Mouse (Mus musculus): Measurements from ENCODE around the gene Slc15a5. TPM values are rescaled to one million over a fixed set of nuclear protein-coding genes. Genes with fewer than 3 reads are reported as not detected.

Gene Slc15a5
- polyA plus RNA-seq (2015; fragmentation: Nextera tagmentation; extraction: Ambion mirVana), result 0.53 TPM in 1 of 2 replicates, not detected in the other

- Histone ChIP-seq H3K4me1 (ENCODE audit: control insufficient read depth, insufficient read depth, low read length) (no peaks in the 10 kb centered on the region), H3K4me2 (ENCODE audit: low read length) (no peak within 1 kb of the TSS)
These were observed at the start of gene Slc15a5 for GRCm38 (mm10) chr6:138079816-138080215. Gene Slc15a5, minus strand, starts transcription at chr6:138079916.

DNA sequence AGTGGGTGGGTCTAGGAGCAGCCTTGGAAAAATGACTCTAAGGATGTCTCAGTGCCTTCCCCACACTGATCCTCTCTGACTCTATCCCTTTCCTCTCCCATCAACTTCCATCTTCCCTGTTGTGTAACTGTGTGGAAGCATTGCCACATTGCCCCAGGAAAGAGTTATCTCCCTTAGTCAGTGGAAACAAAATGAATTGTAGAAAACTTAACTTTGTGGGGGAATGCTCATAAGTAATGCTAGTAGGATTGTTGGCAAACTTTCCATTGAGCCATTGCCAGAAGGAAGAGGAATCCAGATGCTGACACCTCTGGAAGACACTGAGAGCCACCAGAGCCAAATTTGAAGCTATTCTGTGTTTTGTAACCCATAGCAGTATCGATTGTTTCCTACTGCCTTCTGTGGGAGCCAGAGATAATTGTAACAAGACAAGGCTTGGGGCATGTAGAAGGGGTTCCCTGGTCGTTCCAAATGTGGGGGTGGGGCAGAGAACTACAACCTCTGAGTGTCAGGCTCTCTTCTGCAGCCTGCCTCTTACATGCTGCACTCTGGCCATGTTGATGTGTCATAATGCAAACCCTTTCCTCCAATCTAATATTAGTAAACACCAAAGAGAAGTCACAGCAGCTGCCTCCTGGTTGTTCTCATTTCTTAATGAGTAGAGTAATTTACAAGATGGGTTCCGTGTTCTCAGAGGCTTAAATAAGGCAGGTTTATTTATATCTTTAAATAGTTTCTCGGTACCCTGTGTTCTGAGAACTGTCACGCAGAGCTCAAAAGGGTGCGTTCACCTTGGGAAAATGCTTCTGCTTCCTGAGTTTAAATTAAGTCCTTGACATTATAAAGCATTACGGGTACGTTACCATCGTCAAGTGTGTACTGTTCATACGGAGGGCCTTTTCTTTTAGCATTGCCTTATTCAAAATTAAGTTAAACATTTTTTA lies 48.9 kb upstream of the Slc15a5 start:
- H3K9me3 ChIP-seq (replicated peaks; ENCODE audit: control insufficient read depth, low read length, poor library complexity, severe bottlenecking), result no peaks in the 10 kb centered on the region
- no peak for ATAC-seq
- no peaks in the 10 kb centered on the region for H3K36me3 ChIP-seq (ENCODE audit: control insufficient read depth, insufficient read depth, low read length)
- H3K27ac ChIP-seq (ENCODE audit: low read length), result no peak overlapping the region
- no peaks in the 10 kb centered on the region for H3K27me3 ChIP-seq (ENCODE audit: control insufficient read depth, insufficient read depth, low read depth, low read length)
- no peak overlapping the region for H3K4me3 ChIP-seq (ENCODE audit: low read depth, low read length)
- H3K4me2 ChIP-seq (ENCODE audit: low read length), result no peak overlapping the region
- WGBS, result 81% methylated on average over 10 of the region's 10 CpGs
- H3K4me1 ChIP-seq (ENCODE audit: control insufficient read depth, insufficient read depth, low read length), result peaks cover 2% of the 10 kb centered on the region; the same call in 1 of the 2 replicates
- H3K9ac ChIP-seq (ENCODE audit: low read depth, low read length), result no peak overlapping the region

More at GRCm38 (mm10) chr6:138079816-138080215, at the start of gene Slc15a5:
- ATAC-seq, result no peak
- no peaks in the 10 kb centered on the region for H3K36me3 ChIP-seq (ENCODE audit: control insufficient read depth, insufficient read depth, low read length)
- no peaks in the 10 kb centered on the region for H3K27me3 ChIP-seq (ENCODE audit: control insufficient read depth, insufficient read depth, low read depth, low read length)
- WGBS, result 84% methylated on average over 4 of the region's 4 CpGs
- H3K27ac ChIP-seq (ENCODE audit: low read length), result no peak within 1 kb of the TSS
- H3K9me3 ChIP-seq (replicated peaks; ENCODE audit: control insufficient read depth, low read length, poor library complexity, severe bottlenecking), result no peaks in the 10 kb centered on the region
- H3K9ac ChIP-seq (ENCODE audit: low read depth, low read length), result no peak within 1 kb of the TSS
- no peak within 1 kb of the TSS for H3K4me3 ChIP-seq (ENCODE audit: low read depth, low read length)

DNA sequence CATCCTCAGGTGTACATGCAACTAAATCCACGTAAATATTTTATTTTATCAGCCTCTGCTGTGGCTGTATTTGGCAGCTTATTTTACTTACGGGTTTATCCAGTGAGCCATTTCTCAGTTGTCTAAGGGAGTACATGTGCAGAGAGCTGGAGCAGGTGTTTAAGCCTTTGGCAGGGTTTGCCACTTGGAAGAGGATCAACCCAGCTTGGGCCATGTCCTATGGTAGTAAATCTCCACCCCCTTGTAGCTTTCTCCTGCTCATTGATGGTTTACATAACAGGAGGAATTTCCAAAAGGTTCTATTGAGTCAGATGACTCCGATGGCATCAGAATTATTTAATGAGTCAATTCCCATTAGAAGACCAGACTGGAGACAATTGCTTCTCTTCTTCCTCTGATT lies 37.8 kb upstream of the Slc15a5 start:
- Histone ChIP-seq H3K9me3 (replicated peaks; ENCODE audit: control insufficient read depth, low read length, poor library complexity, severe bottlenecking) (no peaks in the 10 kb centered on the region), H3K9ac (ENCODE audit: low read depth, low read length) (no peak overlapping the region), H3K36me3 (ENCODE audit: control insufficient read depth, insufficient read depth, low read length) (no peaks in the 10 kb centered on the region), H3K27me3 (ENCODE audit: control insufficient read depth, insufficient read depth, low read depth, low read length) (no peaks in the 10 kb centered on the region), H3K4me3 (ENCODE audit: low read depth, low read length) (no peak overlapping the region), H3K27ac (ENCODE audit: low read length) (no peak overlapping the region), H3K4me2 (ENCODE audit: low read length) (no peak overlapping the region), H3K4me1 (ENCODE audit: control insufficient read depth, insufficient read depth, low read length) (no peaks in the 10 kb centered on the region)
- 92% methylated on average over 3 of the region's 3 CpGs for WGBS
- ATAC-seq, result no peak

GRCm38 (mm10) chr6:138104559-138104958 lies 24.8 kb upstream of the Slc15a5 start:
- no peak for ATAC-seq
- Histone ChIP-seq H3K9ac (ENCODE audit: low read depth, low read length) (no peak overlapping the region), H3K36me3 (ENCODE audit: control insufficient read depth, insufficient read depth, low read length) (no peaks in the 10 kb centered on the region), H3K9me3 (replicated peaks; ENCODE audit: control insufficient read depth, low read length, poor library complexity, severe bottlenecking) (no peaks in the 10 kb centered on the region), H3K4me3 (ENCODE audit: low read depth, low read length) (no peak overlapping the region), H3K27ac (ENCODE audit: low read length) (no peak overlapping the region), H3K4me1 (ENCODE audit: control insufficient read depth, insufficient read depth, low read length) (no peaks in the 10 kb centered on the region), H3K27me3 (ENCODE audit: control insufficient read depth, insufficient read depth, low read depth, low read length) (no peaks in the 10 kb centered on the region), H3K4me2 (ENCODE audit: low read length) (no peak overlapping the region)

GRCm38 (mm10) chr6:138102940-138103339 lies 23.2 kb upstream of the Slc15a5 start:
- H3K4me1 ChIP-seq (ENCODE audit: control insufficient read depth, insufficient read depth, low read length), result no peaks in the 10 kb centered on the region
- H3K4me3 ChIP-seq (ENCODE audit: low read depth, low read length), result no peak overlapping the region
- 79% methylated on average over 7 of the region's 7 CpGs for WGBS
- H3K9me3 ChIP-seq (replicated peaks; ENCODE audit: control insufficient read depth, low read length, poor library complexity, severe bottlenecking), result no peaks in the 10 kb centered on the region
- no peak overlapping the region for H3K27ac ChIP-seq (ENCODE audit: low read length)
- no peak for ATAC-seq
- no peaks in the 10 kb centered on the region for H3K36me3 ChIP-seq (ENCODE audit: control insufficient read depth, insufficient read depth, low read length)
- no peak overlapping the region for H3K4me2 ChIP-seq (ENCODE audit: low read length)
- no peaks in the 10 kb centered on the region for H3K27me3 ChIP-seq (ENCODE audit: control insufficient read depth, insufficient read depth, low read depth, low read length)
- H3K9ac ChIP-seq (ENCODE audit: low read depth, low read length), result no peak overlapping the region

DNA sequence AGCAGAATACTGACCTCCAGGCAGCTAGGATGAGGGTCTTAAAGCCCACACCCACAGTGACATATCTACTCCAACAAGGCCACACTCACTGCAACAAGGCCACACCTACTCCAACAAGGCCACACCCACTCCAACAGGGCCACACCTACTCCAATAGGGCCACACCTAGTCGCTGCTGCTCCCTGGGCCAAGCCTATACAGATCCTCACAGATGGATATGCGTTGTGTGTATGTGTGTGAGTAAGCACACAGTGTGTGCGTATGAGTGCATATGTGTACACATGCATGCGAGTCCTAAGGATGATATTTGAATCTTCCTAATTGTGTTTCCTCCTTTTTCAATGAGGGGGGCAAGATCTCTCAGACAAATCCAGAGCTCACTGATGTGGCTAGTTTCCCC lies 22.1 kb upstream of the Slc15a5 start:
- Histone ChIP-seq H3K9ac (ENCODE audit: low read depth, low read length) (no peak overlapping the region), H3K4me2 (ENCODE audit: low read length) (no peak overlapping the region), H3K27me3 (ENCODE audit: control insufficient read depth, insufficient read depth, low read depth, low read length) (no peaks in the 10 kb centered on the region), H3K27ac (ENCODE audit: low read length) (no peak overlapping the region), H3K36me3 (ENCODE audit: control insufficient read depth, insufficient read depth, low read length) (no peaks in the 10 kb centered on the region), H3K9me3 (replicated peaks; ENCODE audit: control insufficient read depth, low read length, poor library complexity, severe bottlenecking) (no peaks in the 10 kb centered on the region), H3K4me3 (ENCODE audit: low read depth, low read length) (no peak overlapping the region), H3K4me1 (ENCODE audit: control insufficient read depth, insufficient read depth, low read length) (no peaks in the 10 kb centered on the region)
- 91% methylated on average over 4 of the region's 4 CpGs for WGBS
- ATAC-seq, result no peak

DNA sequence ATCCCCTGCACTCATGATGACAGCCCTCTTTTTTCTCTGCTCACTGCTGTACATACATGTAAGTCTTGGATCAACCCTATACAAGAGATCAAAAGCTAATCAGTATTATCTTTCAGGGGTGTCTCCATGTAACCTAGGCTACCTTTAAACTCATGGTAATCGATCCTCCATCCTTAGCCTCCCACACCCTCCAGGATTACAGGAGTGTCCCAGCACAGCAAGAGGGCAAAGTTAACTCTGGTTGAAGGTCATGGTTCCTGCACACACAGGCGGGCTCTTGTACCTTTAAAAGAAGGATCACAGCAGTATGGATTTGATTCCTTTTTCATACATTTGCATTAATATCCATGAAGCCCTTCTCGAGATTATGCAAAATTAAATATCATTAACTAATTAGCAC lies 19.9 kb upstream of the Slc15a5 start:
- H3K4me2 ChIP-seq (ENCODE audit: low read length), result no peak overlapping the region
- ATAC-seq, result no peak
- no peaks in the 10 kb centered on the region for H3K9me3 ChIP-seq (replicated peaks; ENCODE audit: control insufficient read depth, low read length, poor library complexity, severe bottlenecking)
- H3K27me3 ChIP-seq (ENCODE audit: control insufficient read depth, insufficient read depth, low read depth, low read length), result no peaks in the 10 kb centered on the region
- H3K36me3 ChIP-seq (ENCODE audit: control insufficient read depth, insufficient read depth, low read length), result no peaks in the 10 kb centered on the region
- WGBS, result 66% methylated on average over 3 of the region's 3 CpGs
- no peak overlapping the region for H3K4me3 ChIP-seq (ENCODE audit: low read depth, low read length)
- no peaks in the 10 kb centered on the region for H3K4me1 ChIP-seq (ENCODE audit: control insufficient read depth, insufficient read depth, low read length)
- H3K9ac ChIP-seq (ENCODE audit: low read depth, low read length), result no peak overlapping the region
- no peak overlapping the region for H3K27ac ChIP-seq (ENCODE audit: low read length)

DNA sequence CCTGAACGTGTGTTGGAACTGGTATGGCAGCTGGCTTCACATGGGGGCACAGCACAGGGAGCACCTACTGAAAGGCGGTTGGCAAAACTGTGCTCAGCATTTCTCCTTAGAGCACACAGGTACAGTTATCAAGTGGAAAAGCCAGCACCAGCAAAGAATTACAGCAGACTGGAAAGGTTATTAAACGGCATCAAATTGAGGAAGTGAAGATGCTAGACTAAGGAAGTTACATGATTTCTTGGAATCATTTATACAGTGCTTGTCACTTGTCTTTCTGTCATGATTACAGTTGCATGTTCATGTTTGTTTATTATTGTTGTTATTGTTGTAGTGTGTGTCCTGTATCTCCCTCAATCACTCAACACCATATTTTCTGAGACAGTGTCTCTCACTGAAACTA lies 15.3 kb upstream of the Slc15a5 start:
- 93% methylated on average over 3 of the region's 3 CpGs for WGBS

DNA sequence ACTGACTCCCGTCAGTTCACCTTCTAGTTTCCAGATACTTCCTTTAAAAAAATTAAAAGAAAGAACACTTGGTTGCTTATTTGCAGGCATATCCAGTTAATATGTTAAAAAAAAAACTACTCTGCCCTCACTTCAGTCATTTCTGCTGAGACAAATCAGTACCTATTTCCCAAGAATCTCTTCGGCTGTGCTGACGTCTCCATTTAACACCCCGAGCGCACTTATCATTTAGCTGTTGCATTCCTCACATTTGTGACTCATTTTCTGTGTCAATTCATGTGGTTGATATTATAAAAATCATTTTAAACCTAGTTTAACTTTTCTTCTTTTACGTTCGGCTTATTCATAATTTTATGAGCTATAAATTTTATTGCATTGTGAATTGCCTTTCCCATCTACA lies 12.7 kb upstream of the Slc15a5 start:
- Histone ChIP-seq H3K27ac (ENCODE audit: low read length) (no peak overlapping the region), H3K4me2 (ENCODE audit: low read length) (no peak overlapping the region), H3K36me3 (ENCODE audit: control insufficient read depth, insufficient read depth, low read length) (no peaks in the 10 kb centered on the region), H3K4me1 (ENCODE audit: control insufficient read depth, insufficient read depth, low read length) (no peaks in the 10 kb centered on the region), H3K9me3 (replicated peaks; ENCODE audit: control insufficient read depth, low read length, poor library complexity, severe bottlenecking) (no peaks in the 10 kb centered on the region), H3K4me3 (ENCODE audit: low read depth, low read length) (no peak overlapping the region), H3K9ac (ENCODE audit: low read depth, low read length) (no peak overlapping the region), H3K27me3 (ENCODE audit: control insufficient read depth, insufficient read depth, low read depth, low read length) (no peaks in the 10 kb centered on the region)
- ATAC-seq, result no peak
- WGBS, result 89% methylated on average over 7 of the region's 7 CpGs

More for the DNA sequence above, 15.3 kb upstream of the Slc15a5 start:
- no peak for ATAC-seq
- no peaks in the 10 kb centered on the region for H3K36me3 ChIP-seq (ENCODE audit: control insufficient read depth, insufficient read depth, low read length)
- no peaks in the 10 kb centered on the region for H3K4me1 ChIP-seq (ENCODE audit: control insufficient read depth, insufficient read depth, low read length)
- H3K9ac ChIP-seq (ENCODE audit: low read depth, low read length), result no peak overlapping the region
- H3K27ac ChIP-seq (ENCODE audit: low read length), result no peak overlapping the region
- H3K4me3 ChIP-seq (ENCODE audit: low read depth, low read length), result no peak overlapping the region
- H3K27me3 ChIP-seq (ENCODE audit: control insufficient read depth, insufficient read depth, low read depth, low read length), result no peaks in the 10 kb centered on the region
- no peak overlapping the region for H3K4me2 ChIP-seq (ENCODE audit: low read length)
- H3K9me3 ChIP-seq (replicated peaks; ENCODE audit: control insufficient read depth, low read length, poor library complexity, severe bottlenecking), result no peaks in the 10 kb centered on the region

Measured in midbrain, embryonic 16.5 days (tissue).